Mouse (Mus musculus): ENCODE measurements around the gene Lrrc28.

- no peak for TF ChIP-seq CTCF (IDR thresholded peaks at IDR 0.05)
- TF ChIP-seq EP300 (IDR thresholded peaks at IDR 0.05) = no peak
Observed at GRCm38 (mm10) chr7:67515621-67516020, 129.4 kb downstream of the Lrrc28 start.
